Mouse (Mus musculus) spleen, adult 12 weeks (tissue): ENCODE measurements around the gene Exoc2.

Source experiments
- DNase-seq: peaks from one replicate; pipeline ENCODE4 v3.0.0; 2022; ENCODE audit warnings: low spot score

Gene Exoc2

GRCm38 (mm10) chr13:30767477-30768127, 206.3 kb downstream of the Exoc2 start:
- no peak for DNase-seq

- DNase-seq: no peak
Observed at GRCm38 (mm10) chr13:30766636-30767476, 207.0 kb downstream of the Exoc2 start.

GRCm38 (mm10) chr13:30765906-30766305, 208.0 kb downstream of the Exoc2 start:
- DNase-seq: no peak

GRCm38 (mm10) chr13:30764014-30764740, 209.7 kb downstream of the Exoc2 start:
- DNase-seq: no peak
